Mouse (Mus musculus) thymus, adult 2 months (tissue): ENCODE results near the gene Zfp786.

ENCODE experiments used
- CTCF ChIP-seq: fragments of 200-500 bp; IDR thresholded peaks from 2 replicates; pipeline ENCODE4 v1.5.1; 2012; ENCODE audit warnings: mild to moderate bottlenecking, control low read depth, low read length, moderate library complexity, borderline replicate concordance; ENCODE audit not compliant: control insufficient read depth, poor library complexity, insufficient read depth; ENCODE audit errors: extremely low read depth
- POLR2A ChIP-seq: fragments of 200-500 bp; IDR thresholded peaks from 2 replicates; pipeline ENCODE4 v1.6.1; 2012; ENCODE audit warnings: mild to moderate bottlenecking, low read length, control low read depth, moderate library complexity; ENCODE audit not compliant: control insufficient read depth, poor library complexity, insufficient read depth; ENCODE audit errors: extremely low read depth

DNA sequence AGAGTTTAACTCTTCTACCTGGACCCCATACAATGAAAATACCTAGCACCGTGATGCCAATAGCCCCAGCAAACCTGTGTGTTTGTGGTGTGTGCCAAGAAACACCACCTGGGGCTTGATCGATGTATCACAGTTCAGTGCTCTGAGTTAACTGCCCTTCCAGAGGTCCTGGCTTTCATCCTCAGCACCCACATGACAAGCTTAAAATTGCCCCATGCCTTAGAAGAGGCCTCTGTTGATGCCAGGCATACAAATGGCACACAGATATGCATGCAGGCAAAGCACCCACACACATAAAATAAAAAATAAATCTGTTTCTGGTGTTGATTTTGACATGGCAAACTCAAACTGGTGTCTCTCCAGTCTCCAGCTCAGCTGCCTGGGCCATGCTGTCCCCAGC, 38.1 kb downstream of the Zfp786 start:
- TF ChIP-seq POLR2A (no peak), CTCF (no peak)
